Mouse (Mus musculus): ENCODE measurements around the gene Cpne9. TPM values are rescaled to one million over a fixed set of nuclear protein-coding genes. Genes with fewer than 3 reads are reported as not detected.
A peak's percentile ranks its signal among the peaks of the same experiment; 100 is the strongest.

The Cpne9 gene
- polyA plus RNA-seq (2017; shearing (Covaris generic)), result under 1 TPM in 2 of 3 experiments, not detected in 1; 0.21 to 0.22 TPM

GRCm38 (mm10) chr6:113282101-113282802 is at the start of gene Cpne9:
TSS of gene Cpne9 (plus strand) at chr6:113282307.
- ATAC-seq, result no peak

GRCm38 (mm10) chr6:113235141-113235540 is 47.0 kb upstream of the Cpne9 start:
- ATAC-seq, result no peak

- ATAC-seq, result peak; percentile 98
Observed at GRCm38 (mm10) chr6:113237542-113238270, 44.4 kb upstream of the Cpne9 start, which contains the start of gene Mtmr14. TSS of gene Mtmr14 (plus strand) at chr6:113237843.

GRCm38 (mm10) chr6:113238442-113238841 is 43.7 kb upstream of the Cpne9 start:
- ATAC-seq, result no peak

- no peak for ATAC-seq
Observed at GRCm38 (mm10) chr6:113242753-113243152, 39.4 kb upstream of the Cpne9 start.

GRCm38 (mm10) chr6:113245585-113245984 is 36.5 kb upstream of the Cpne9 start:
- no peak for ATAC-seq

- ATAC-seq, result no peak
Observed at GRCm38 (mm10) chr6:113250786-113251185, 31.3 kb upstream of the Cpne9 start.

GRCm38 (mm10) chr6:113251921-113252320 is 30.2 kb upstream of the Cpne9 start:
- ATAC-seq, result no peak

- no peak for ATAC-seq
Observed at GRCm38 (mm10) chr6:113254899-113255298, 27.2 kb upstream of the Cpne9 start.

GRCm38 (mm10) chr6:113261174-113261858 is 20.8 kb upstream of the Cpne9 start:
- no peak for ATAC-seq

- ATAC-seq, result no peak
Observed at GRCm38 (mm10) chr6:113263531-113263930, 18.6 kb upstream of the Cpne9 start.

GRCm38 (mm10) chr6:113264429-113264828 is 17.7 kb upstream of the Cpne9 start:
- ATAC-seq, result no peak

- no peak for ATAC-seq
Observed at GRCm38 (mm10) chr6:113266996-113267655, 15.0 kb upstream of the Cpne9 start.

- ATAC-seq, result no peak
Observed at GRCm38 (mm10) chr6:113267988-113268387, 14.1 kb upstream of the Cpne9 start.

GRCm38 (mm10) chr6:113272365-113272764 is 9.7 kb upstream of the Cpne9 start:
- ATAC-seq, result no peak

- no peak for ATAC-seq
Observed at GRCm38 (mm10) chr6:113276846-113277245, 5.3 kb upstream of the Cpne9 start.

GRCm38 (mm10) chr6:113281676-113282075 is 431 bp upstream of the Cpne9 start:
- ATAC-seq, result no peak

- no peak for ATAC-seq
Observed at GRCm38 (mm10) chr6:113282969-113283368, 862 bp downstream of the Cpne9 start.

GRCm38 (mm10) chr6:113283500-113283899 is 1.4 kb downstream of the Cpne9 start:
- no peak for ATAC-seq

GRCm38 (mm10) chr6:113284931-113285330 is 2.8 kb downstream of the Cpne9 start:
- no peak for ATAC-seq

- ATAC-seq, result no peak
Observed at GRCm38 (mm10) chr6:113286316-113286715, 4.2 kb downstream of the Cpne9 start.

- no peak for ATAC-seq
Observed at GRCm38 (mm10) chr6:113287236-113287635, 5.1 kb downstream of the Cpne9 start.

GRCm38 (mm10) chr6:113289346-113289745 is 7.2 kb downstream of the Cpne9 start:
- no peak for ATAC-seq

All from inflammation-experienced regulatory T-cells, adult 6 months (primary cell).